Mouse (Mus musculus): Measurements from ENCODE around the gene Rab34. TPM values are rescaled to one million over a fixed set of nuclear protein-coding genes. Genes with fewer than 3 reads are reported as not detected.

Rab34 gene
- total and polyA plus RNA-seq, 3 experiments = 0.17 to 1.4 (median 0.50) TPM

GRCm38 (mm10) chr11:78207190-78207589 is 19.0 kb downstream of the Rab34 start:
- no peak overlapping the region for H3K4me3 ChIP-seq (replicated peaks in 1 of 3; ENCODE audit: low read depth in 2 of 3, low read length in 2 of 3, poor library complexity in 1 of 3)
- in situ Hi-C loops (cut with MboI; ENCODE audit: low pct_ligation_motif_present, low pct_unique_long_range_greater_than_20kb, low sequenced_read_pairs) (no loop called here), dilution Hi-C loops (cut with MboI; ENCODE audit: extremely low pct_ligation_motif_present, extremely low pct_unique_long_range_greater_than_20kb, low sequenced_read_pairs) (no loop called here)
- no peak for TF ChIP-seq IRF4 (IDR thresholded peaks at IDR 0.05; ENCODE audit: low read depth, low read length)
- H3K4me2 ChIP-seq (ENCODE audit: insufficient read depth, low read depth, poor library complexity, severe bottlenecking) = no peak overlapping the region
- no peaks in the 10 kb centered on the region for H3K9me3 ChIP-seq (replicated peaks; ENCODE audit: low read length)
- H3K79me2 ChIP-seq (replicated peaks; ENCODE audit: control insufficient read depth, extremely low read depth, insufficient read depth, poor library complexity, severe bottlenecking) = no peaks in the 10 kb centered on the region
- no peak overlapping the region for H3K27ac ChIP-seq (ENCODE audit: insufficient read depth, low read depth)
- H3K9ac ChIP-seq (ENCODE audit: insufficient read depth, low read depth) = no peak overlapping the region
- H3K36me3 ChIP-seq (replicated peaks in 1 of 2; ENCODE audit: control insufficient read depth in 1 of 2, insufficient read depth in 1 of 2, low read length in 1 of 2) = peaks cover 85 to 98% of the 10 kb centered on the region in 2 experiments
- H3K4me1 ChIP-seq (ENCODE audit: control insufficient read depth in 1 of 2, insufficient read depth in 2 of 2) = peaks cover 5 to 16% of the 10 kb centered on the region in 2 experiments; a peak in 3 of 4 replicates
- no peak for DNase-seq (ENCODE audit: extremely low read depth)
- no peaks in the 10 kb centered on the region for H3K27me3 ChIP-seq (replicated peaks)

DNA sequence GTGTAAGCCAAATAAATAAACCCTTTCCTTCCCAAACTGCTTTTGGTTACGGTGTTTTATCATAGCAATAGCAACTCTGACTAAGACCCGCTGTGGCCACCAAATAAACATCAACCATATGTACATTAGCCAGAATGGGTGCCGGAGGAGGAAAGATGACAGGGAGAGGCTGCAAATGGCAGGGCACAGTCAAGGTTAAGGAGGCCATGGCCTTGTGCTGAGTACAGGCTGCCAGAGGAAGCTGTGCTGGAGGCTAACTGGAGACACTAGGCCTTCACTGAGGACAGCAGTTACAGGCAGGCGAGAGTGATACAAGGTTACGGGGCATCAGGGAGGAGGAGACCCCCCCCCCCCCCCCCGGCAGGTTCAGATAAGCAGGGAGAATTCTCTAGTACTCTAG is 21.7 kb downstream of the Rab34 start:
- Histone ChIP-seq H3K79me2 (replicated peaks; ENCODE audit: control insufficient read depth, extremely low read depth, insufficient read depth, poor library complexity, severe bottlenecking) (no peaks in the 10 kb centered on the region), H3K4me2 (ENCODE audit: insufficient read depth, low read depth, poor library complexity, severe bottlenecking) (no peak overlapping the region), H3K9ac (ENCODE audit: insufficient read depth, low read depth) (no peak overlapping the region), H3K27me3 (replicated peaks) (no peaks in the 10 kb centered on the region), H3K27ac (ENCODE audit: insufficient read depth, low read depth) (no peak overlapping the region), H3K36me3 (replicated peaks in 1 of 2; ENCODE audit: control insufficient read depth in 1 of 2, insufficient read depth in 1 of 2, low read length in 1 of 2) (peaks cover 89 to 96% of the 10 kb centered on the region in 2 experiments), H3K4me3 (replicated peaks in 1 of 3; ENCODE audit: low read depth in 2 of 3, low read length in 2 of 3, poor library complexity in 1 of 3) (no peak overlapping the region), H3K9me3 (replicated peaks; ENCODE audit: low read length) (no peaks in the 10 kb centered on the region), H3K4me1 (ENCODE audit: control insufficient read depth in 1 of 2, insufficient read depth in 2 of 2) (peaks cover 0 to 9% of the 10 kb centered on the region in 2 experiments; a peak in 2 of 4 replicates)
- dilution Hi-C loops (cut with MboI; ENCODE audit: extremely low pct_ligation_motif_present, extremely low pct_unique_long_range_greater_than_20kb, low sequenced_read_pairs) (no loop called here), in situ Hi-C loops (cut with MboI; ENCODE audit: low pct_ligation_motif_present, low pct_unique_long_range_greater_than_20kb, low sequenced_read_pairs) (no loop called here)
- TF ChIP-seq SIN3A (IDR thresholded peaks at IDR 0.05; ENCODE audit: low read length) (no peak), JUN (IDR thresholded peaks at IDR 0.05; ENCODE audit: insufficient read depth, low read depth, low read length) (no peak), ETS1 (conservative IDR thresholded peaks at IDR 0.05; ENCODE audit: low read depth, low read length) (no peak), EP300 (IDR thresholded peaks at IDR 0.05; ENCODE audit: low read length) (no peak), POLR2A (IDR thresholded peaks at IDR 0.05; ENCODE audit: low read depth, low read length) (no peak), CHD1 (IDR thresholded peaks at IDR 0.05; ENCODE audit: low read depth, low read length) (no peak), SMC3 (IDR thresholded peaks at IDR 0.05; ENCODE audit: low read depth, low read length) (no peak), MAFK (IDR thresholded peaks at IDR 0.05; ENCODE audit: insufficient replicate concordance, low read length) (no peak), ZC3H11A (IDR thresholded peaks at IDR 0.05; ENCODE audit: low read depth, low read length) (no peak)
- DNase-seq (ENCODE audit: extremely low read depth) = no peak

GRCm38 (mm10) chr11:78210615-78211014 is 22.4 kb downstream of the Rab34 start:
- no peak overlapping the region for H3K4me3 ChIP-seq (replicated peaks in 1 of 3; ENCODE audit: low read depth in 2 of 3, low read length in 2 of 3, poor library complexity in 1 of 3)
- H3K9me3 ChIP-seq (replicated peaks; ENCODE audit: low read length) = no peaks in the 10 kb centered on the region
- TF ChIP-seq NELFE (IDR thresholded peaks at IDR 0.05; ENCODE audit: low read depth, low read length) (no peak), USF1 (IDR thresholded peaks at IDR 0.05; ENCODE audit: low read depth, low read length) (no peak), RCOR1 (conservative IDR thresholded peaks at IDR 0.05; ENCODE audit: low read depth, low read length) (no peak), PAX5 (IDR thresholded peaks at IDR 0.05; ENCODE audit: low read length) (no peak), UBTF (IDR thresholded peaks at IDR 0.05; ENCODE audit: low read depth, low read length) (no peak), CHD1 (IDR thresholded peaks at IDR 0.05; ENCODE audit: low read depth, low read length) (no peak), USF2 (conservative IDR thresholded peaks at IDR 0.05; ENCODE audit: low read depth, low read length) (no peak), TBP (conservative IDR thresholded peaks at IDR 0.05; ENCODE audit: low read depth, low read length) (no peak), JUND (conservative IDR thresholded peaks at IDR 0.05; ENCODE audit: low read depth, low read length) (no peak)
- H3K9ac ChIP-seq (ENCODE audit: insufficient read depth, low read depth) = no peak overlapping the region
- no peaks in the 10 kb centered on the region for H3K27me3 ChIP-seq (replicated peaks)
- in situ Hi-C loops (cut with MboI; ENCODE audit: low pct_ligation_motif_present, low pct_unique_long_range_greater_than_20kb, low sequenced_read_pairs) = no loop called here
- dilution Hi-C loops (cut with MboI; ENCODE audit: extremely low pct_ligation_motif_present, extremely low pct_unique_long_range_greater_than_20kb, low sequenced_read_pairs) = no loop called here
- H3K36me3 ChIP-seq (replicated peaks in 1 of 2; ENCODE audit: control insufficient read depth in 1 of 2, insufficient read depth in 1 of 2, low read length in 1 of 2) = peaks cover 89 to 95% of the 10 kb centered on the region in 2 experiments
- no peaks in the 10 kb centered on the region for H3K79me2 ChIP-seq (replicated peaks; ENCODE audit: control insufficient read depth, extremely low read depth, insufficient read depth, poor library complexity, severe bottlenecking)
- H3K4me2 ChIP-seq (ENCODE audit: insufficient read depth, low read depth, poor library complexity, severe bottlenecking) = no peak overlapping the region
- no peak for DNase-seq (ENCODE audit: extremely low read depth)
- H3K4me1 ChIP-seq (ENCODE audit: control insufficient read depth in 1 of 2, insufficient read depth in 2 of 2) = peaks cover 0 to 3% of the 10 kb centered on the region in 2 experiments; a peak in 2 of 4 replicates
- no peak overlapping the region for H3K27ac ChIP-seq (ENCODE audit: insufficient read depth, low read depth)
